Mouse (Mus musculus) CH12.LX (cell line): ENCODE measurements at regions not wholly inside any gene's neighbourhood (a gene's known extent, or its start where the extent isn't known, plus 50 kb on each side); places are given as distances from the start of the nearest gene placed in this dataset.

ENCODE experiments used
- DNase-seq: peaks from one replicate; pipeline ENCODE4 v3.0.0-alpha.2; 2013; ENCODE audit errors: extremely low read depth
- H3K27ac ChIP-seq: 2 replicates; pipeline ENCODE4 v1.5.1; 2012; ENCODE audit warnings: low read depth, mild to moderate bottlenecking, control low read depth, moderate library complexity; ENCODE audit not compliant: insufficient read depth
- H3K27me3 ChIP-seq: replicated peaks from 2 replicates; pipeline ENCODE3; 2012; ENCODE audit warnings: inconsistent platforms
- H3K36me3 ChIP-seq, 2 experiments: replicated peaks in 1 of 2; 2 replicates each; pipeline versions ENCODE3 to v1.6.1; 2012; ENCODE audit warnings: inconsistent platforms in 1 of 2, low read length in 1 of 2, mild to moderate bottlenecking in 1 of 2, mixed read lengths in 1 of 2, moderate library complexity in 1 of 2; ENCODE audit not compliant: control insufficient read depth in 1 of 2, insufficient read depth in 1 of 2
- H3K4me1 ChIP-seq, 2 experiments: 2 replicates each; pipeline ENCODE4 v1.6.1; 2012; ENCODE audit warnings: inconsistent platforms in 1 of 2, moderate library complexity in 1 of 2; ENCODE audit not compliant: insufficient read depth in 2 of 2, control insufficient read depth in 1 of 2
- H3K4me2 ChIP-seq: 2 replicates; pipeline ENCODE4 v1.6.1; 2012; ENCODE audit warnings: low read depth, mild to moderate bottlenecking, control low read depth; ENCODE audit not compliant: poor library complexity, insufficient read depth, severe bottlenecking
- H3K4me3 ChIP-seq, 3 experiments: fragments of 150-350 bp in 1 of 3; sonication (generic) in 1 of 3; replicated peaks in 1 of 3; 2 replicates each; pipeline versions ENCODE3 to v1.5.1; 2011 to 2012; ENCODE audit warnings: low read depth in 2 of 3, low read length in 2 of 3, mild to moderate bottlenecking in 2 of 3, moderate library complexity in 2 of 3, control low read depth in 1 of 3, improper control_type of control experiment in 1 of 3, inconsistent platforms in 1 of 3, mixed read lengths in 1 of 3; ENCODE audit not compliant: poor library complexity in 1 of 3
- H3K79me2 ChIP-seq: replicated peaks from 2 replicates; pipeline ENCODE4 v1.6.1; 2012; ENCODE audit warnings: mild to moderate bottlenecking, moderate library complexity; ENCODE audit not compliant: control insufficient read depth, poor library complexity, insufficient read depth, severe bottlenecking; ENCODE audit errors: extremely low read depth
- H3K9ac ChIP-seq: 2 replicates; pipeline ENCODE4 v1.6.1; 2012; ENCODE audit warnings: low read depth, mild to moderate bottlenecking, control low read depth, moderate library complexity; ENCODE audit not compliant: insufficient read depth
- H3K9me3 ChIP-seq: replicated peaks from 2 replicates; pipeline ENCODE3; 2012; ENCODE audit warnings: low read length, inconsistent platforms, mixed read lengths
- CHD2 ChIP-seq: IDR thresholded peaks from 2 replicates; pipeline ENCODE4 v1.6.1; 2011; ENCODE audit warnings: low read length, improper control_type of control experiment
- E2F4 ChIP-seq: IDR thresholded peaks from 2 replicates; pipeline ENCODE4 v1.6.1; 2011; ENCODE audit warnings: low read depth, low read length, improper control_type of control experiment; ENCODE audit not compliant: insufficient replicate concordance
- ELF1 ChIP-seq: IDR thresholded peaks from 2 replicates; pipeline ENCODE4 v1.6.1; 2014; ENCODE audit warnings: low read depth, mild to moderate bottlenecking, inconsistent platforms, low read length, improper control_type of control experiment
- EP300 ChIP-seq: IDR thresholded peaks from 2 replicates; pipeline ENCODE4 v1.6.1; 2011; ENCODE audit warnings: low read length, improper control_type of control experiment
- IRF4 ChIP-seq: IDR thresholded peaks from 2 replicates; pipeline ENCODE4 v1.6.1; 2014; ENCODE audit warnings: low read depth, mild to moderate bottlenecking, inconsistent platforms, low read length, improper control_type of control experiment
- JUN ChIP-seq: IDR thresholded peaks from 2 replicates; pipeline ENCODE4 v1.6.1; 2011; ENCODE audit warnings: low read depth, mild to moderate bottlenecking, low read length, improper control_type of control experiment, moderate library complexity; ENCODE audit not compliant: insufficient read depth
- MAX ChIP-seq: IDR thresholded peaks from 2 replicates; pipeline ENCODE4 v1.6.1; 2011; ENCODE audit warnings: low read length, improper control_type of control experiment
- MAZ ChIP-seq: IDR thresholded peaks from 2 replicates; pipeline ENCODE4 v1.6.1; 2012; ENCODE audit warnings: low read depth, mild to moderate bottlenecking, inconsistent platforms, low read length, improper control_type of control experiment, moderate library complexity
- NELFE ChIP-seq: IDR thresholded peaks from 2 replicates; pipeline ENCODE4 v1.6.1; 2011; ENCODE audit warnings: low read depth, low read length, improper control_type of control experiment
- POLR2AphosphoS2 ChIP-seq: IDR thresholded peaks from 2 replicates; pipeline ENCODE4 v1.6.1; 2011; ENCODE audit warnings: low read depth, low read length, improper control_type of control experiment
- RCOR1 ChIP-seq: conservative IDR thresholded peaks from 2 replicates; pipeline ENCODE4 v1.6.1; 2012; ENCODE audit warnings: low read depth, mild to moderate bottlenecking, inconsistent platforms, low read length, improper control_type of control experiment
- SIN3A ChIP-seq: IDR thresholded peaks from 2 replicates; pipeline ENCODE4 v1.6.1; 2012; ENCODE audit warnings: low read length, improper control_type of control experiment, inconsistent platforms
- UBTF ChIP-seq: IDR thresholded peaks from 2 replicates; pipeline ENCODE4 v1.6.1; 2012; ENCODE audit warnings: low read depth, mild to moderate bottlenecking, inconsistent platforms, low read length, improper control_type of control experiment, moderate library complexity
- USF2 ChIP-seq: conservative IDR thresholded peaks from 2 replicates; pipeline ENCODE4 v1.6.1; 2011; ENCODE audit warnings: low read depth, low read length, improper control_type of control experiment
- ZC3H11A ChIP-seq: IDR thresholded peaks from 2 replicates; pipeline ENCODE4 v1.6.1; 2012; ENCODE audit warnings: low read depth, mild to moderate bottlenecking, inconsistent platforms, low read length, improper control_type of control experiment
- ZKSCAN1 ChIP-seq: IDR thresholded peaks from 2 replicates; pipeline ENCODE4 v1.6.1; 2012; ENCODE audit warnings: low read depth, inconsistent platforms, low read length, improper control_type of control experiment, borderline replicate concordance
- ZMIZ1 ChIP-seq: IDR thresholded peaks from 2 replicates; pipeline ENCODE4 v1.6.1; 2012; ENCODE audit warnings: low read depth, mild to moderate bottlenecking, inconsistent platforms, low read length, improper control_type of control experiment
- ZNF384 ChIP-seq: IDR thresholded peaks from 2 replicates; pipeline ENCODE4 v1.6.1; 2012; ENCODE audit warnings: low read depth, low read length, improper control_type of control experiment, inconsistent platforms
- dilution Hi-C: fragments of 300-500 bp; cut with MboI; formaldehyde crosslinking; loops from 2 replicates; pipeline ENCODE4 v1.14.3; 2020; ENCODE audit warnings: low sequenced_read_pairs; ENCODE audit not compliant: extremely low pct_unique_long_range_greater_than_20kb, extremely low pct_ligation_motif_present
- in situ Hi-C: fragments of 300-500 bp; cut with MboI; formaldehyde crosslinking; loops from 3 replicates; pipeline ENCODE4 v1.14.3; 2019; ENCODE audit warnings: low sequenced_read_pairs, low pct_ligation_motif_present, low pct_unique_long_range_greater_than_20kb, mixed read lengths

- in situ Hi-C loops = no loop called here
- dilution Hi-C loops = no loop called here
These were observed 116.9 kb upstream of the Neo1 start for GRCm38 (mm10) chr9:59153126-59153525.

GRCm38 (mm10) chr9:59144256-59144800, 108.1 kb upstream of the Neo1 start:
- H3K4me3 ChIP-seq = no peak overlapping the region
- H3K9me3 ChIP-seq = no peaks in the 10 kb centered on the region
- TF ChIP-seq RCOR1 = no peak
- TF ChIP-seq ZNF384 = no peak
- no peak for TF ChIP-seq E2F4
- no peak for TF ChIP-seq UBTF
- no peak for TF ChIP-seq ELF1
- no peak for TF ChIP-seq JUN
- no peak for TF ChIP-seq USF2
- TF ChIP-seq IRF4 = no peak
- TF ChIP-seq ZMIZ1 = no peak
- TF ChIP-seq SIN3A = no peak
- no peak for TF ChIP-seq ZKSCAN1
- TF ChIP-seq ZC3H11A = no peak
- TF ChIP-seq MAZ = no peak
- no peak for TF ChIP-seq POLR2AphosphoS2
- peaks cover 2% of the 10 kb centered on the region for H3K27me3 ChIP-seq
- H3K79me2 ChIP-seq = no peaks in the 10 kb centered on the region
- in situ Hi-C loops (no loop called here), dilution Hi-C loops (no loop called here)
- H3K4me1 ChIP-seq = no peaks in the 10 kb centered on the region
- no peak for DNase-seq
- H3K4me2 ChIP-seq = no peak overlapping the region
- no peak overlapping the region for H3K9ac ChIP-seq
- H3K36me3 ChIP-seq = no peaks in the 10 kb centered on the region
- H3K27ac ChIP-seq = no peak overlapping the region

More at GRCm38 (mm10) chr9:59153126-59153525, 116.9 kb upstream of the Neo1 start:
- DNase-seq = no peak
- Histone ChIP-seq H3K36me3 (no peaks in the 10 kb centered on the region), H3K27me3 (no peaks in the 10 kb centered on the region), H3K9me3 (no peaks in the 10 kb centered on the region), H3K9ac (no peak overlapping the region), H3K4me2 (no peak overlapping the region), H3K79me2 (no peaks in the 10 kb centered on the region), H3K4me1 (no peaks in the 10 kb centered on the region), H3K27ac (no peak overlapping the region), H3K4me3 (no peak overlapping the region)
- TF ChIP-seq NELFE (no peak), MAX (no peak), USF2 (no peak), CHD2 (no peak), EP300 (no peak)
